Mouse (Mus musculus) cerebellum, adult 2 months (tissue): ENCODE measurements around the gene Zpld1. TPM values are rescaled to one million over a fixed set of nuclear protein-coding genes. Genes with fewer than 3 reads are reported as not detected.

Experiments
- DNase-seq, 2 experiments: peaks; one replicate each; pipeline ENCODE4 v3.0.0; 2021
- H3K27ac ChIP-seq: fragments of 200-500 bp; 2 replicates; pipeline ENCODE4 v1.5.1; 2012; ENCODE audit warnings: low read length, control low read depth, inconsistent platforms; ENCODE audit not compliant: insufficient read depth
- H3K27me3 ChIP-seq: fragments of 200-500 bp; 2 replicates; pipeline ENCODE4 v1.6.1; 2012; ENCODE audit warnings: inconsistent platforms, mild to moderate bottlenecking, low read length, moderate library complexity; ENCODE audit not compliant: control insufficient read depth, insufficient read depth
- H3K4me1 ChIP-seq: fragments of 200-500 bp; 2 replicates; pipeline ENCODE4 v1.6.1; 2011; ENCODE audit warnings: low read length; ENCODE audit not compliant: control insufficient read depth, insufficient read depth
- H3K4me3 ChIP-seq: fragments of 200-500 bp; replicated peaks from 2 replicates; pipeline ENCODE3; 2011; ENCODE audit warnings: mild to moderate bottlenecking, low read depth, low read length, control low read depth; ENCODE audit not compliant: insufficient read depth
- CTCF ChIP-seq: fragments of 200-500 bp; IDR thresholded peaks from 2 replicates; pipeline ENCODE4 v1.5.1; 2011; ENCODE audit warnings: low read depth, mild to moderate bottlenecking, control low read depth, low read length, moderate library complexity, borderline replicate concordance; ENCODE audit not compliant: insufficient read depth
- POLR2A ChIP-seq: fragments of 200-500 bp; IDR thresholded peaks from 2 replicates; pipeline ENCODE4 v1.6.1; 2011; ENCODE audit warnings: low read length, control low read depth, borderline replicate concordance; ENCODE audit not compliant: insufficient read depth
- WGBS: fragments of 180-500 bp; shearing (Covaris S2); methylation state at CpG from one replicate; pipeline ENCODE4 v1.1.7; 2018; 5-methylcytosine and 5-hydroxymethylcytosine counted together
- polyA plus RNA-seq: library from polyadenylated mRNA; depleted of rRNA; stranded (reverse); fragments of >200 nt; gene quantifications from 2 replicates; pipeline ENCODE4 v1.2.3, GENCODE M21; 2012

Zpld1 gene
- polyA plus RNA-seq, 1 experiment, result not detected

DNA sequence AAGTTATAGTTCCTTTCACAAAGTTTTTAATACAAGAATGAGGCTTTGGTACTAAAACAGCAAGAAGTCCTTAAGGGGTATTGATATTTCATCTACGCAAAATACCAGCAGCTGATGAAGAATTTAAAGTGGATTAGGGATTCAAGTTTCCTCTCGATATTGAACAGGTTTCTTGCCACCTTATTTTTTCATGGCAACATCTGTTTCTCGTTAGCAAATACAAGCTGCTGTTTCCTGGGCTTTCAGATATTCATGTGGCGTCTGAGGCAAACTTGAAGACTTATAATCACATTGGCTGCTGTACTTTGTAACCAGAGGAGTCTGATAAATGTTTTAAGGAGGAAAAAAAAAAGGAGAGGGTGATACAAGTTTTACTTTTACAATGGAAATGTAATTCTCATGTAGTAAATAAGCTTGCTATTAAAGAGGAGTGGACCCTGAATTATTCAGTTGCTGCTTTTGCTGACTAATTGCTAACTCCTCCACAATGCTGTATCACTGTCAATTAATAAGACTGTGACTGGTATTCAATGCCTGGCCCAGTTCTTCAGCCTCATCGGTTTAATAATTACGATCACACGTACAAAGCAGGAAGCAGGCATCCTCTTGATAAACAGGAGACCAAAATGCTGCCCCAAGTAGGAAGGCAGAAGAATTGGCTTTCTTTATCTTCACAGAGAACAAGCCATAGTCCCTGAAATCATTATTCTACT, 36.8 kb downstream of the Zpld1 start:
- DNase-seq, result no peak
- TF ChIP-seq POLR2A, result no peak
- no peak for TF ChIP-seq CTCF
- WGBS, result 75% methylated on average over 7 of the region's 7 CpGs
- Histone ChIP-seq H3K4me1 (no peaks in the 10 kb centered on the region), H3K27me3 (no peaks in the 10 kb centered on the region), H3K27ac (no peak overlapping the region), H3K4me3 (no peak overlapping the region)

DNA sequence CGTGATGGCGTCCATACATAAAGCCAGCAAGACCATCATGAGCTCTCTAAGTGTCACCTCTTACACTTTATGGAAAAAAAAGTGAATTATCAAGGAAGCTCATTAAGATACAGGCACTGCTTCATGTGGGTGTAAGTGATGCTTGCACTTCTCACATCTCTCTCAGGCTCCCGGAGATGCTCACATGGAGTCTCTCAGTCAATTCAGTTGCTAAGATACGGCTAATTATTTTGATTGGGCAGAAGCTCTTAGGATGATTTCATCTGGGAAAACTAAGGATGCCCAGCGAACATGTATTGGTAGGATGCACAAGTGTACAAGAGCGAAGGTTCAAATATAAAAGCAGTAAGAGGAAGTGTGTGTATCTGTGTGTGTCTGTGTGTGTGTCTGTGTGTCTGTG, 38.1 kb downstream of the Zpld1 start:
- WGBS, result 68% methylated on average over 6 of the region's 6 CpGs
- H3K27ac ChIP-seq, result no peak overlapping the region
- no peak for TF ChIP-seq CTCF
- no peaks in the 10 kb centered on the region for H3K4me1 ChIP-seq
- DNase-seq, result no peak
- H3K4me3 ChIP-seq, result no peak overlapping the region
- no peaks in the 10 kb centered on the region for H3K27me3 ChIP-seq

DNA sequence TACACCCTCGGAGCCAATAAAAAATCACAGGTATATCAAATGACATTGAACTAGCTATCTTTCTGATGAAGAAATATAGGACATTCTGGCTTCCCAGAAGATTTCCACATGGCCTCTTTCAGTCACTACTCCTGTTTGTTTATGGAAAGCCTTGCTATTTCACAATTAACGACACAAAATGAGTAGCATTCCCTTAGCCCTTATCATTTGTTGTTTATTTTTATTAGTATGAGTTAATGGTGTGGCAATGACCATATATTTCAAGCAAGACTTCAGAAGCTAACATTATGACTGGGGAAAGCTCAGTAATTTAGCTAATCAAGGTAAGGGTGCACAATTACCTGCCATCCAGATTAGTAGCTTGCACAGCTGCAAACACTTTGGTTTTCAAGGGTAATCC, 56.8 kb downstream of the Zpld1 start:
- Histone ChIP-seq H3K4me1 (no peaks in the 10 kb centered on the region), H3K4me3 (no peak overlapping the region), H3K27me3 (no peaks in the 10 kb centered on the region), H3K27ac (no peak overlapping the region)
- TF ChIP-seq CTCF (no peak), POLR2A (no peak)
- DNase-seq, result no peak
- WGBS, result 81% methylated on average over 2 of the region's 2 CpGs

DNA sequence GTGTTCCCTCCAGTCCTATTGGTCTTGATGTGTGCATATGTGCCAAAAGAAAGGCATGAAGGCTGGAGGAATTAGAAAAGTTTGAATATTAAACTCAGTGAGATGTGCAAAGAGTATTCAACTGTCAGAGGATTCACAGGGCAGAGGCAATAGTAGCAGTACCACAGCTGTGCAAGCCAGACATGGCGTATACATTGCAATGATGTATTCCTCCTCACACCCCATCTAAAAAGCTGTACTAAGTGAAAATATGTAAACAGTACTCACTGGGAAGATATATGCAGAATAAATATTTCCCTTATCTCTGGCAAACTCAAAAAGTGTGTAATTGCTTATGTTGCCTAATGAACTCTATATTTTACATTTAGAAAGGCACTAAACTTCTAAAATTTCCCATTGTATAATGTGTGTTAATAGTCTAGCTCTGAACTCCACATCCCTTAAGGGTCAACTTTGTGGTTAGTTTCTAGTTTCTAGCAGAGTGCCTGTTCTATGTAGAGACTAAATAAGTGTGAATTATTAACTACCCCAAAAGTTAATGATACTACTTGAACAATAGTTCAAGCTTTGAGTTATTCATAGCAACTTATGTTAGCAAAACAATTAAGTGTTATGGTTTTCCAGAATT, 68.7 kb downstream of the Zpld1 start:
- Histone ChIP-seq H3K27me3 (no peaks in the 10 kb centered on the region), H3K4me1 (no peaks in the 10 kb centered on the region), H3K4me3 (no peak overlapping the region), H3K27ac (no peak overlapping the region)
- TF ChIP-seq POLR2A (no peak), CTCF (no peak)
- no peak for DNase-seq
- WGBS, result 93% methylated on average over 1 of the region's 1 CpGs

DNA sequence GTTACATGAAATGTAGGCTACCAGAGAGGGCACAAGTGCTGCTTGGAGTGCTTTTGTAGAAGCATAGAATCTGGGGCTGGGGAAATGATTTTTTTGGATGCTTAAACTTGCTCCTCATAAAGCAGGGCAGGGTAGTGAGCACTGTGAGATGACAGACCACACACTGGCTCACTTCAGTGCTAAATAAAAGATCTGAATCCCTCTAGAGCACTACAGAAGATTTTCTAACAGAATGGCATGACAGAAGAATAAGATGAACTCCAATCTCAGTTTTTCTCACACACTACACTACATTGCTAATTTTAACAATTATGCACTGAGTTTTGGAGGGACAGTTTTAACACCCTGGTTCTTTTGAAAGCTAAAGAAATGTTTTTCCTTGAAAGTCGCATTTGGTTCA, 93.8 kb downstream of the Zpld1 start:
- no peak overlapping the region for H3K27ac ChIP-seq
- no peak for DNase-seq
- no peak for TF ChIP-seq CTCF
- no peak for TF ChIP-seq POLR2A
- no peak overlapping the region for H3K4me3 ChIP-seq
- no peaks in the 10 kb centered on the region for H3K27me3 ChIP-seq
- WGBS, result 88% methylated on average over 1 of the region's 1 CpGs
- H3K4me1 ChIP-seq, result no peaks in the 10 kb centered on the region

DNA sequence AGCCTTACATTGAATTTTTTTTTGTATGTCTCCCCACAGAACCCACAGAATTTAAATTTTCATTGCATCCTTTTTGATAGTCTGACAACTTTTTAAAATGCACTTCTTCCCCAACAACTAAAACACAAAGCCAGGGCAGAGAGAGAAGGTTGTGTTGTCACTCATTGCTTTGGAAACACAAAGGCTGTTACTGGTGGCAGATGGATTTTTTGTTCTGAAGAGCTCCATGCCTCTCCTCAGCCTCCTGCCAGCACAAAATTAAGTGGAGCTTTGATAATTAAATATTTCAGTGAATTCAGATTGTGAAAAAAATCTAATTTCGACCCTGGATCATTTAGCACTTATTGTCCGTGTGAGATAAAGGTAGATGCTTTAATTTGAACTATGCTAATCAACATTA, 107.4 kb downstream of the Zpld1 start:
- H3K4me1 ChIP-seq, result no peaks in the 10 kb centered on the region
- H3K27ac ChIP-seq, result no peak overlapping the region
- TF ChIP-seq CTCF, result no peak
- no peak for TF ChIP-seq POLR2A
- H3K4me3 ChIP-seq, result no peak overlapping the region
- no peaks in the 10 kb centered on the region for H3K27me3 ChIP-seq
- DNase-seq, result no peak
- 34% methylated on average over 2 of the region's 2 CpGs for WGBS

DNA sequence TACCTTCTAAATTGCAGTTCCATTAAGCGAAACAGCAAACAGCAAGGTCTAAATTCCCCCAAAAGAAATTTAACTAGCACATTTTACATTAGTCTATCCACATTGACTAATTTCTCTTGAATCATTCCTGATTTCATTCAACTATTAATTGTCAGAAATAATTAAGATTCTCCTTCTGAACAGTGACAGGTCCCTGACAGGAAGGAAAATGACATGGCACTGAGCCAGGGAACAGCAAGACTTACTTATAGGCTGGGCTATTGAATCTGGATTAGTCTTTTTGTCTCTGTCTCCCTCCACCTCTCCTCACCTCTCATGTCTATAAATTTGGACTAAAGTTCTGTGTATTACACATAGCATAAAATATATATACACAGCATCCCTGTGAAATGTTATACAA, 112.4 kb downstream of the Zpld1 start:
- WGBS, result 90% methylated on average over 1 of the region's 1 CpGs
- Histone ChIP-seq H3K27ac (no peak overlapping the region), H3K27me3 (no peaks in the 10 kb centered on the region), H3K4me3 (no peak overlapping the region), H3K4me1 (no peaks in the 10 kb centered on the region)
- no peak for DNase-seq
- TF ChIP-seq CTCF (no peak), POLR2A (no peak)
